Mouse (Mus musculus): ENCODE results near the gene Gjb3.

Gene Gjb3

GRCm38 (mm10) chr4:127330181-127331100, at the start of gene Gjb3:
Gene Gjb3, minus strand, starts transcription at chr4:127330844.
- no peak for DNase-seq

GRCm38 (mm10) chr4:127377344-127377743, 46.7 kb upstream of the Gjb3 start:
- DNase-seq = no peak

- DNase-seq = no peak
These were observed 45.0 kb upstream of the Gjb3 start for GRCm38 (mm10) chr4:127375541-127376177.

- no peak for DNase-seq
These were observed 44.0 kb upstream of the Gjb3 start for GRCm38 (mm10) chr4:127374645-127375044.

- peak; percentile 8 for DNase-seq
These were observed 42.8 kb upstream of the Gjb3 start for GRCm38 (mm10) chr4:127373491-127373890.

- no peak for DNase-seq
These were observed 40.9 kb upstream of the Gjb3 start for GRCm38 (mm10) chr4:127371546-127371945.

- no peak for DNase-seq
These were observed 39.8 kb upstream of the Gjb3 start for GRCm38 (mm10) chr4:127370447-127370846.

- peak; percentile 64 for DNase-seq
These were observed 37.8 kb upstream of the Gjb3 start for GRCm38 (mm10) chr4:127368379-127368973.

GRCm38 (mm10) chr4:127365834-127366233, 35.2 kb upstream of the Gjb3 start:
- DNase-seq = no peak

- DNase-seq = no peak
These were observed 34.8 kb upstream of the Gjb3 start for GRCm38 (mm10) chr4:127365433-127365832.

- no peak for DNase-seq
These were observed 33.8 kb upstream of the Gjb3 start for GRCm38 (mm10) chr4:127364431-127364830.

- DNase-seq = no peak
These were observed 32.7 kb upstream of the Gjb3 start for GRCm38 (mm10) chr4:127363331-127363730.

GRCm38 (mm10) chr4:127362520-127362919, 31.9 kb upstream of the Gjb3 start:
- no peak for DNase-seq

- peak; percentile 5 for DNase-seq
These were observed 27.4 kb upstream of the Gjb3 start, which contains the start of gene Gjb5 for GRCm38 (mm10) chr4:127358018-127358417. Gene Gjb5, minus strand, starts transcription at chr4:127358181.

GRCm38 (mm10) chr4:127354506-127355485, 24.2 kb upstream of the Gjb3 start:
- DNase-seq = peak; percentile 59

GRCm38 (mm10) chr4:127353951-127354438, 23.4 kb upstream of the Gjb3 start, which contains the start of gene Gjb4:
Gene Gjb4, minus strand, starts transcription at chr4:127354081.
- no peak for DNase-seq

GRCm38 (mm10) chr4:127352594-127352993, 21.9 kb upstream of the Gjb3 start:
- no peak for DNase-seq

GRCm38 (mm10) chr4:127349560-127350300, 19.1 kb upstream of the Gjb3 start:
- DNase-seq = no peak

GRCm38 (mm10) chr4:127345000-127345399, 14.4 kb upstream of the Gjb3 start:
- DNase-seq = no peak

GRCm38 (mm10) chr4:127341372-127341771, 10.7 kb upstream of the Gjb3 start:
- no peak for DNase-seq

- no peak for DNase-seq
These were observed 7.0 kb upstream of the Gjb3 start for GRCm38 (mm10) chr4:127337668-127338067.
